Mouse (Mus musculus) frontal cortex, postnatal 10 days (tissue): ENCODE measurements around the gene Sfrp2.
A peak's percentile ranks its signal among the peaks of the same experiment; 100 is the strongest.

ENCODE experiments used
- DNase-seq, 2 experiments: peaks; one replicate each; pipeline ENCODE4 v3.0.0; 2022; ENCODE audit warnings: low spot score in 2 of 2, mixed read lengths in 1 of 2

The Sfrp2 gene

GRCm38 (mm10) chr3:83771160-83771869 is 5.2 kb downstream of the Sfrp2 start:
- DNase-seq, result no peak

- DNase-seq, result no peak
Observed at GRCm38 (mm10) chr3:83773281-83773680, 7.2 kb downstream of the Sfrp2 start.

- DNase-seq, result no peak
Observed at GRCm38 (mm10) chr3:83775403-83775802, 9.3 kb downstream of the Sfrp2 start.

GRCm38 (mm10) chr3:83781460-83782222 is 15.5 kb downstream of the Sfrp2 start:
- DNase-seq, result no peak

GRCm38 (mm10) chr3:83783716-83784469 is 17.8 kb downstream of the Sfrp2 start:
- DNase-seq, result no peak

GRCm38 (mm10) chr3:83784726-83785125 is 18.6 kb downstream of the Sfrp2 start:
- no peak for DNase-seq

GRCm38 (mm10) chr3:83787086-83787485 is 21.0 kb downstream of the Sfrp2 start:
- no peak for DNase-seq

- no peak for DNase-seq
Observed at GRCm38 (mm10) chr3:83787776-83788305, 21.7 kb downstream of the Sfrp2 start.

GRCm38 (mm10) chr3:83789651-83790451 is 23.7 kb downstream of the Sfrp2 start:
- peak in 1 of 2 experiments; percentile 22 for DNase-seq

- DNase-seq, result no peak
Observed at GRCm38 (mm10) chr3:83791444-83791843, 25.3 kb downstream of the Sfrp2 start.

- no peak for DNase-seq
Observed at GRCm38 (mm10) chr3:83797098-83797497, 31.0 kb downstream of the Sfrp2 start.

- DNase-seq, result peak; percentile 16 to 61
Observed at GRCm38 (mm10) chr3:83797828-83798227, 31.7 kb downstream of the Sfrp2 start.

GRCm38 (mm10) chr3:83799486-83799885 is 33.4 kb downstream of the Sfrp2 start:
- no peak for DNase-seq

- no peak for DNase-seq
Observed at GRCm38 (mm10) chr3:83801649-83802155, 35.6 kb downstream of the Sfrp2 start.

- DNase-seq, result no peak
Observed at GRCm38 (mm10) chr3:83808483-83808882, 42.4 kb downstream of the Sfrp2 start.

GRCm38 (mm10) chr3:83811987-83812386 is 45.9 kb downstream of the Sfrp2 start:
- DNase-seq, result no peak

GRCm38 (mm10) chr3:83812863-83813262 is 46.7 kb downstream of the Sfrp2 start:
- DNase-seq, result no peak

- DNase-seq, result no peak
Observed at GRCm38 (mm10) chr3:83816372-83816925, 50.3 kb downstream of the Sfrp2 start.

GRCm38 (mm10) chr3:83823774-83824173 is 57.7 kb downstream of the Sfrp2 start:
- no peak for DNase-seq
